Comparison of ENCODE assay signal across 12 mouse cellular contexts in the genomic region with DNA sequence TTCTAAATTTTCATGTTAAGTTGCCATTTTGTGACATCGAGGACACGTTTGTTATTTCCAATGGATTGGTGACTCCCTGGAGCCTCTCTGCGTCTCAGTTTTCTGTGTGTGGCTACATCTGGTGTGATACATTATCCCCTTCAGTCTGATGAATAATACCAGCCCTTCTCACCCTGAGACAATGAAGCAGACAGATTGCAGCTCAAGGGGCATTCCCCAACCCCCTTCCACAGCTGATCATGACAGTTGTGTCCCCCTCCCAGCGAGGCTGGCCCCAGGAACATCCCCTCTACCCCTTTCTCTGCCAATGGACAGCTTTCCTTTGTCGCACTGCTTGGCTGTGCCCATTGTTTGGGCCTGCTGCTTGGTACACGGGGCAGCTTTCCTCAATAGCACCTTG. TPM values are rescaled to one million over a fixed set of nuclear protein-coding genes. Genes with fewer than 3 reads are reported as not detected.
DNase-seq lines count a peak whose midpoint lies in the region; ATAC-seq and TF ChIP-seq lines count a peak whose summit lies in the region.
"Had no signal": no experiment of that assay in that cellular context is flagged by ENCODE, and none has a peak within 500 bp of the region (broad histone marks: within the 10 kb centered on the region; RNA-seq: fewer than 3 reads in every experiment).

No protein-coding gene starts in this region.

- no peak overlapping the region for H3K4me3 ChIP-seq in embryonic facial prominence, embryonic 14.5 days (ENCODE audit: low read depth, low read length)
- H3K4me3 ChIP-seq in hindbrain, embryonic 15.5 days = no peak overlapping the region
- no peak overlapping the region for H3K4me3 ChIP-seq in myocyte
- H3K4me3 ChIP-seq: stomach, embryonic 15.5 days had no signal

- H3K9me3 ChIP-seq in embryonic facial prominence, embryonic 14.5 days (ENCODE audit: control insufficient read depth, low read length) = no peaks in the 10 kb centered on the region
- H3K9me3 ChIP-seq in hindbrain, embryonic 15.5 days = no peaks in the 10 kb centered on the region
- H3K9me3 ChIP-seq: stomach, embryonic 15.5 days had no signal

- intact Hi-C loops in left cerebral cortex, postnatal 25 days (cut with DNase I) = no loop called here

- ATAC-seq in embryonic facial prominence, embryonic 14.5 days (ENCODE audit: low read depth) = peak; percentile 82
- ATAC-seq in hindbrain, embryonic 15.5 days (ENCODE audit: low FRiP score, low read depth) = peak; percentile 67

- no peaks in the 10 kb centered on the region; the same call in none of the 2 replicates for H3K4me1 ChIP-seq in embryonic facial prominence, embryonic 14.5 days (ENCODE audit: control insufficient read depth, insufficient read depth, low read length)
- H3K4me1 ChIP-seq in hindbrain, embryonic 15.5 days (replicated peaks) = peaks cover 48% of the 10 kb centered on the region

- TF ChIP-seq POLR2A in myocyte (IDR thresholded peaks at IDR 0.05; ENCODE audit: insufficient read length, low read depth) = no peak

- peak; percentile 65 for DNase-seq in embryo, embryonic 10 days (ENCODE audit: low spot score)
- peak; percentile 68 for DNase-seq in embryonic facial prominence, embryonic 14.5 days (ENCODE audit: low spot score)
- DNase-seq in kidney, adult 9 months = no peak
- DNase-seq in natural killer cell, adult 2 months (ENCODE audit: low spot score in 2 of 2) = no peak
- no peak for DNase-seq in gastrocnemius, adult 18-20 months (ENCODE audit: low spot score)
- no peak for DNase-seq in left cerebral cortex, postnatal 25 days (ENCODE audit: low spot score in 2 of 2)
- DNase-seq: adrenal gland, postnatal 36 days; right cerebral cortex, adult 18-20 months had no signal

- no peak overlapping the region for H3ac ChIP-seq in myocyte (ENCODE audit: control insufficient read depth, insufficient read length)

- no peak overlapping the region for H3K4me2 ChIP-seq in embryonic facial prominence, embryonic 14.5 days (ENCODE audit: low read depth, low read length)
- peak overlapping the region; percentile 31; the same call in 1 of the 2 replicates for H3K4me2 ChIP-seq in hindbrain, embryonic 15.5 days
- peak overlapping the region; percentile 70 for H3K4me2 ChIP-seq in myocyte (ENCODE audit: low read depth)
- H3K4me2 ChIP-seq: stomach, embryonic 15.5 days had no signal

- no peak overlapping the region for H3K9ac ChIP-seq in embryonic facial prominence, embryonic 14.5 days (ENCODE audit: low read depth, low read length)
- H3K9ac ChIP-seq in hindbrain, embryonic 15.5 days = no peak overlapping the region
- H3K9ac ChIP-seq: stomach, embryonic 15.5 days had no signal

- H3K79me2 ChIP-seq in myocyte (ENCODE audit: control insufficient read depth, insufficient read depth) = peaks cover 77% of the 10 kb centered on the region

- no peak overlapping the region for H3K27ac ChIP-seq in embryonic facial prominence, embryonic 14.5 days (replicated peaks; ENCODE audit: low read depth, low read length)
- peak overlapping the region; percentile 77 for H3K27ac ChIP-seq in hindbrain, embryonic 15.5 days (replicated peaks)
- H3K27ac ChIP-seq: macrophage; stomach, embryonic 15.5 days had no signal

- H3K36me3 ChIP-seq in embryonic facial prominence, embryonic 14.5 days (ENCODE audit: control insufficient read depth, insufficient read depth, low read length) = peaks cover 14% of the 10 kb centered on the region; the same call in 1 of the 2 replicates
- H3K36me3 ChIP-seq in hindbrain, embryonic 15.5 days = 0 out of 2 replicates have a peak, but pooled peaks cover 3% of the 10 kb centered on the region
- peaks cover 11% of the 10 kb centered on the region for H3K36me3 ChIP-seq in myocyte (ENCODE audit: control insufficient read depth, insufficient read depth)

- WGBS in embryonic facial prominence, embryonic 14.5 days = 39% methylated on average over 6 of the region's 6 CpGs
- 10% methylated on average over 6 of the region's 6 CpGs for WGBS in hindbrain, embryonic 15.5 days

- no peaks in the 10 kb centered on the region for H3K27me3 ChIP-seq in embryonic facial prominence, embryonic 14.5 days (replicated peaks; ENCODE audit: control insufficient read depth, insufficient read depth, low read length)
- no peaks in the 10 kb centered on the region for H3K27me3 ChIP-seq in hindbrain, embryonic 15.5 days
- H3K27me3 ChIP-seq in myocyte (ENCODE audit: control insufficient read depth, insufficient read depth, insufficient read length) = no peaks in the 10 kb centered on the region
- H3K27me3 ChIP-seq: stomach, embryonic 15.5 days had no signal

TF ChIP-seq in myocyte, 11 proteins besides CTCF, POLR2A, EP300 and RAD21:
- no peak for TF ChIP-seq POLR2AphosphoS2 (IDR thresholded peaks at IDR 0.05; ENCODE audit: insufficient read length, low read depth)
- TF ChIP-seq TCF12 (IDR thresholded peaks at IDR 0.05; ENCODE audit: insufficient read depth, poor library complexity, severe bottlenecking) = no peak
- TF ChIP-seq SRF (IDR thresholded peaks at IDR 0.05; ENCODE audit: control insufficient read depth, insufficient read length, low read depth) = no peak
- TF ChIP-seq MYOD1 (IDR thresholded peaks at IDR 0.05; ENCODE audit: control insufficient read depth in 1 of 3, insufficient read length in 2 of 3, low read depth in 2 of 3) = peak in 2 of 3 experiments; percentile 59 to 72
- TF ChIP-seq MYOG (IDR thresholded peaks at IDR 0.05; ENCODE audit: control insufficient read depth in 1 of 3, insufficient read depth in 1 of 3, insufficient read length in 2 of 3, low read depth in 2 of 3) = peak in 2 of 3 experiments; percentile 42 to 71
- no peak for TF ChIP-seq REST (IDR thresholded peaks at IDR 0.05; ENCODE audit: insufficient read depth, insufficient read length)

RNA-seq across cellular contexts. Expression of gene Cemip2, which starts 11.5 kb away (rescaled TPM):
- 33.8 and 34.7 TPM in 2 replicates for polyA plus RNA-seq in embryonic facial prominence, embryonic 14.5 days (2014; fragmentation: Nextera tagmentation; extraction: Ambion mirVana)
- polyA plus RNA-seq in hindbrain, embryonic 15.5 days (2015; fragmentation: Nextera tagmentation; extraction: Ambion mirVana) = 24.0 and 31.0 TPM in 2 replicates
- polyA plus RNA-seq in myocyte (2012; fragmentation: generic; extraction: Trizol) = 14.5 TPM
- total RNA-seq in gastrocnemius, adult 18-20 months (2021) = 10 to 100 TPM in 1 of 2 experiments, 1 to 10 TPM in 1; 8.4 to 10.8 TPM
- 10 to 100 TPM; 12.9 to 13.8 TPM for total RNA-seq in left cerebral cortex, postnatal 25 days (2021)

Comparison
In these comparisons a context has a peak if more than half of its experiments do, and no peak if none do; other contexts are left out.
1. DNase-seq: peak in embryo, embryonic 10 days (single experiment) and embryonic facial prominence, embryonic 14.5 days (single experiment); none in kidney, adult 9 months (single experiment), natural killer cell, adult 2 months (0 of 2), gastrocnemius, adult 18-20 months (single experiment) and left cerebral cortex, postnatal 25 days (0 of 2).